Mouse (Mus musculus) ES-E14 (cell line): ENCODE measurements at regions not wholly inside any gene's neighbourhood (a gene's known extent, or its start where the extent isn't known, plus 50 kb on each side); places are given as distances from the start of the nearest gene placed in this dataset.

ENCODE experiments used
- CHD2 ChIP-seq: IDR thresholded peaks from 2 replicates; pipeline ENCODE4 v1.6.1; 2014; ENCODE audit warnings: mild to moderate bottlenecking, low read depth, low read length, inconsistent platforms
- HCFC1 ChIP-seq: IDR thresholded peaks from 2 replicates; pipeline ENCODE4 v1.6.1; 2012; ENCODE audit warnings: low read length, inconsistent platforms, borderline replicate concordance; ENCODE audit not compliant: insufficient read depth

DNA sequence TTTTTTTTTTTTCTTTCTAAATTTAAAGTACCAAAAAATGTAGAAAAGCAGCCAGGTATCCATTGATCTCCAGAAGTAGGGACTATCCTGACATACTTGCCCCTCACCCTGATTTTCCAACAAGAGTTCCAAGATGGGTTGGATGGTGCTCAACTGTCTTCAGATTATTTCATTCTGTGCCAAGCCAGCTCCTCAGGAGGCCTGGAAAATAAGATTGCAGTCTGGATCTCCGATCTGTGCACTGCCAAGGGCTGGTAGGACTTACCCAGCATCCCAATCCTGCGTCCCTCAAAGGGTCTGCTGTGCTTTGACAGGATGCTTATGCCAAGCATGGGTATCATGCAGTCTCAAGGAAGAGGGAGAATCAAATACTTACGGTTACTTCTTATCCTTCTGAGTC is 517.8 kb upstream of the Tnp1 start:
- TF ChIP-seq CHD2 (no peak), HCFC1 (no peak)
